Mouse (Mus musculus) heart, adult 2 months (tissue): Measurements from ENCODE around the gene 5730596B20Rik. TPM values are rescaled to one million over a fixed set of nuclear protein-coding genes. Genes with fewer than 3 reads are reported as not detected.

ENCODE experiments used
- DNase-seq, 2 experiments: peaks; one replicate each; pipeline ENCODE4 v3.0.0; 2021
- H3K27ac ChIP-seq: fragments of 200-600 bp; 2 replicates; pipeline ENCODE4 v1.8.1; 2022
- H3K27me3 ChIP-seq: fragments of 200-500 bp; 2 replicates; pipeline ENCODE4 v1.6.1; 2012; ENCODE audit warnings: mild to moderate bottlenecking, low read length, inconsistent platforms, mixed read lengths; ENCODE audit not compliant: control insufficient read depth, insufficient read depth
- H3K36me3 ChIP-seq: fragments of 200-500 bp; 2 replicates; pipeline ENCODE4 v1.6.1; 2012; ENCODE audit warnings: low read length, inconsistent platforms; ENCODE audit not compliant: control insufficient read depth, insufficient read depth
- H3K4me1 ChIP-seq: fragments of 200-500 bp; 2 replicates; pipeline ENCODE4 v1.6.1; 2011; ENCODE audit warnings: low read length; ENCODE audit not compliant: control insufficient read depth, insufficient read depth
- H3K4me3 ChIP-seq: fragments of 200-600 bp; 2 replicates; pipeline ENCODE4 v1.8.1; 2022
- H3K79me2 ChIP-seq: fragments of 200-500 bp; replicated peaks from 2 replicates; pipeline ENCODE4 v1.6.1; 2012; ENCODE audit warnings: mild to moderate bottlenecking, inconsistent platforms, low read length, moderate library complexity, mixed read lengths; ENCODE audit not compliant: control insufficient read depth, insufficient read depth
- H3K9ac ChIP-seq: fragments of 200-500 bp; 2 replicates; pipeline ENCODE4 v1.6.1; 2012; ENCODE audit warnings: low read depth, mild to moderate bottlenecking, control low read depth, inconsistent platforms, low read length, mixed read lengths
- CTCF ChIP-seq: fragments of 200-600 bp; IDR thresholded peaks from 2 replicates; pipeline ENCODE4 v1.8.1; 2022; ENCODE audit warnings: antibody characterized with exemption, mild to moderate bottlenecking, moderate library complexity
- EP300 ChIP-seq: fragments of 200-500 bp; IDR thresholded peaks from 2 replicates; pipeline ENCODE4 v1.6.1; 2011; ENCODE audit warnings: low read depth, low read length, control low read depth; ENCODE audit not compliant: insufficient read depth
- POLR2A ChIP-seq: fragments of 200-500 bp; IDR thresholded peaks from 2 replicates; pipeline ENCODE4 v1.6.1; 2011; ENCODE audit warnings: mild to moderate bottlenecking, low read depth, low read length, control low read depth; ENCODE audit not compliant: insufficient read depth
- WGBS: fragments of 180-500 bp; shearing (Covaris S2); methylation state at CpG from one replicate; pipeline ENCODE4 v1.1.7; 2018; 5-methylcytosine and 5-hydroxymethylcytosine counted together
- intact Hi-C: fragments of 180-260 bp; cut with DNase I; formaldehyde crosslinking; loops from one replicate; pipeline ENCODE4 v1.15.1; 2025
- polyA plus RNA-seq: library from polyadenylated mRNA; depleted of rRNA; stranded (reverse); fragments of >200 nt; gene quantifications from 2 replicates; pipeline ENCODE4 v1.2.3, GENCODE M21; 2012
- total RNA-seq, 2 experiments: library from RNA; stranded (reverse); gene quantifications; 2 replicates each; pipeline ENCODE4 v1.2.3; 2021

The 5730596B20Rik gene
- total and polyA plus RNA-seq, 3 experiments: not detected

GRCm38 (mm10) chr6:52178918-52179665 lies 1.8 kb downstream of the 5730596B20Rik start:
- H3K36me3 ChIP-seq: no peaks in the 10 kb centered on the region
- H3K9ac ChIP-seq: no peak overlapping the region
- H3K79me2 ChIP-seq: no peaks in the 10 kb centered on the region
- DNase-seq: no peak
- H3K4me3 ChIP-seq: no peak overlapping the region
- peaks cover 12% of the 10 kb centered on the region for H3K27me3 ChIP-seq
- H3K4me1 ChIP-seq: no peaks in the 10 kb centered on the region
- H3K27ac ChIP-seq: peak overlapping the region; percentile 26
- no peak for TF ChIP-seq EP300
- TF ChIP-seq CTCF: no peak
- no peak for TF ChIP-seq POLR2A
- 13% methylated on average over 4 of the region's 4 CpGs for WGBS
- intact Hi-C loops: no loop called here

- Histone ChIP-seq H3K9ac (no peak overlapping the region), H3K27me3 (peaks cover 16% of the 10 kb centered on the region), H3K36me3 (no peaks in the 10 kb centered on the region), H3K79me2 (no peaks in the 10 kb centered on the region), H3K4me3 (peak overlapping the region; percentile 16; the same call in 1 of the 2 replicates), H3K4me1 (no peaks in the 10 kb centered on the region), H3K27ac (peak overlapping the region; percentile 26)
- WGBS: 9% methylated on average over 10 of the region's 10 CpGs
- no peak for TF ChIP-seq EP300
- TF ChIP-seq CTCF: no peak
- TF ChIP-seq POLR2A: no peak
- intact Hi-C loops: no loop called here
- DNase-seq: no peak
Measured at GRCm38 (mm10) chr6:52179690-52180089, 2.4 kb downstream of the 5730596B20Rik start.

- TF ChIP-seq CTCF (no peak), EP300 (no peak), POLR2A (no peak)
- peak overlapping the region; percentile 16; the same call in 1 of the 2 replicates for H3K4me3 ChIP-seq
- no peaks in the 10 kb centered on the region for H3K4me1 ChIP-seq
- intact Hi-C loops: no loop called here
- no peak overlapping the region for H3K9ac ChIP-seq
- peak overlapping the region; percentile 12; the same call in 1 of the 2 replicates for H3K27ac ChIP-seq
- H3K36me3 ChIP-seq: no peaks in the 10 kb centered on the region
- no peaks in the 10 kb centered on the region for H3K79me2 ChIP-seq
- peaks cover 15% of the 10 kb centered on the region for H3K27me3 ChIP-seq
- no peak for DNase-seq
- 16% methylated on average over 11 of the region's 11 CpGs for WGBS
Measured at GRCm38 (mm10) chr6:52180213-52180710, 3.0 kb downstream of the 5730596B20Rik start.

- no peak for TF ChIP-seq POLR2A
- TF ChIP-seq EP300: no peak
- intact Hi-C loops: no loop called here
- Histone ChIP-seq H3K36me3 (no peaks in the 10 kb centered on the region), H3K9ac (no peak overlapping the region), H3K79me2 (no peaks in the 10 kb centered on the region), H3K4me1 (no peaks in the 10 kb centered on the region), H3K4me3 (no peak overlapping the region), H3K27ac (no peak overlapping the region), H3K27me3 (peaks cover 14% of the 10 kb centered on the region)
- no peak for DNase-seq
- WGBS: 32% methylated on average over 3 of the region's 3 CpGs
Measured at GRCm38 (mm10) chr6:52180726-52181125, 3.4 kb downstream of the 5730596B20Rik start.

GRCm38 (mm10) chr6:52182030-52182429 lies 4.7 kb downstream of the 5730596B20Rik start:
- TF ChIP-seq EP300: no peak
- TF ChIP-seq CTCF: no peak
- no peak for TF ChIP-seq POLR2A
- no peaks in the 10 kb centered on the region for H3K79me2 ChIP-seq
- no peaks in the 10 kb centered on the region for H3K4me1 ChIP-seq
- no peak overlapping the region for H3K27ac ChIP-seq
- 39% methylated on average over 2 of the region's 2 CpGs for WGBS
- intact Hi-C loops: no loop called here
- H3K36me3 ChIP-seq: no peaks in the 10 kb centered on the region
- H3K4me3 ChIP-seq: no peak overlapping the region
- no peak for DNase-seq
- no peak overlapping the region for H3K9ac ChIP-seq
- peaks cover 16% of the 10 kb centered on the region for H3K27me3 ChIP-seq

GRCm38 (mm10) chr6:52182793-52183192 lies 5.5 kb downstream of the 5730596B20Rik start:
- no peak overlapping the region for H3K9ac ChIP-seq
- no peaks in the 10 kb centered on the region for H3K4me1 ChIP-seq
- H3K27me3 ChIP-seq: peaks cover 16% of the 10 kb centered on the region
- intact Hi-C loops: no loop called here
- no peak overlapping the region for H3K27ac ChIP-seq
- 24% methylated on average over 1 of the region's 1 CpGs for WGBS
- no peak overlapping the region for H3K4me3 ChIP-seq
- TF ChIP-seq POLR2A: no peak
- TF ChIP-seq EP300: no peak
- no peak for TF ChIP-seq CTCF
- H3K36me3 ChIP-seq: no peaks in the 10 kb centered on the region
- DNase-seq: no peak
- H3K79me2 ChIP-seq: no peaks in the 10 kb centered on the region
